Mouse (Mus musculus) T-helper 1 cell (primary cell): ENCODE measurements around the gene Exosc1.
"Not testable (repeated sequence)": the region's sequence is repeated elsewhere in the genome, so short reads cannot be mapped to it uniquely, and the experiment has no call there.

ENCODE experiments used
- in situ Hi-C: fragments of 300-600 bp; cut with MboI, MseI; formaldehyde crosslinking; loops from one replicate; pipeline ENCODE4 v1.15.1; 2025; ENCODE audit warnings: high pct_unique_total_duplicates

Gene Exosc1

DNA sequence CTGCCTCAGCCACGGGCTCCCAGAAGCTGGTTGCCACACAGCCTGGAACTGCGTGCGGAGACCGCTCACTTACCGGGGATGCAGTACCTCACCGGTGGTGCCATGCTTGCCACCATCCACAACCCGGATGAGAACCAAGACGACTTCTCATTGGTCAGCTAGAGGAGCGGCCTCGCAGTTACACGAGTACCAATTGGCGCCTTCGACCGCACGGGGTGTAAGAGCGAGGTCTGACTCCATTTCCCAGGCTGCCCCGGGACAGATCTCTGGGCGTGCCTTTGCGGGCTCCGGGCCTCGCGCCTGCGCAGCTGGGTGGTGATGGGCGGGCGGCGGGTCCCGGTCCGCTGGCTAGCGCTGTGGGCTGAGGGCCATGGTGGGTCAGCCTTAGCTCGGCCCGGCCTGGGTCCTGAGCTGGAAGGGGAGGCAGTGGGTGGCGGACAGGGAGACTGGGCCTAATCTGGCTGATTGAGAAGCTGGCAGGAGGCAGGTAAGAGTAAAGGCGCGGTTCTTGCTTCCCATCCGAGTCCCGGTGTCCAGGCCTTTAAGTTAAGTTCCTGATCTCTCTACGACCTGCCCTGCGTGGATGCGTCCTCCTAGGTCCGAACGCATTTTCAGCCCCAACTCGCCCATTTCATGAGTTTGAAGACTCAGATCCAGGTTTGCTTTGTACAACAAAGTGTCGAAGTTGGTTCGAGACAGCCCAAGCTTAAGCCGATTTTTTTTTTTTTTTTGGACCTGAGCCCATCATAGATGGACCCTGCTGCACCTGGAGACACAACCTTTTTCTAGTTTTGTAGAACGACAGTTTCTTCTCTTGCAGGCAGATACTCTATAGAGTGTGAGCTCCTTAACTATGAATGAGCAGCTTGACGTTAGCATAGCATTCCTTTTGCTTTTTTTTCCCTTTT, at the start of gene Exosc1, which contains the start of gene Zdhhc16:
Gene Exosc1, minus strand, starts transcription at position 245 of the 908 bp plus-strand sequence.
Gene Zdhhc16, plus strand, starts transcription at position 302 of the 908 bp plus-strand sequence.
- in situ Hi-C loops: no loop called here

DNA sequence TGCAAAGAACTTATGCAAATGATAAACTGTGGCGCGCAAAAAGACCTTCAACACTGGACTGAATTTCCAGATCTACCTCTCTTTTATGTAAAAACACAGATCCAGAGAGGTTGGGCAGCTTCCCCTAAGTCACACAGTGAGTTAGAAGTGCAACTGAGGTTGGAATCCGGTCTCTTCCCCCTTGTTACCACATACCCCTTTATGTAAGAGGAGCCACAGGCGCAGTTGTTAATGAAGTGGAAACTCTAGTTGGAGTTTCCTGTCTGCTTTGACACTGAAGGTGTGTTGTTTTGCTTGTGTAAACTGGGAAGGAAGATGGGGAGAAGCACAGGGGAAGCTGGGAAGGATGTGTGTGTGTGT, 49.5 kb upstream of the Exosc1 start:
- in situ Hi-C loops: no loop called here

DNA sequence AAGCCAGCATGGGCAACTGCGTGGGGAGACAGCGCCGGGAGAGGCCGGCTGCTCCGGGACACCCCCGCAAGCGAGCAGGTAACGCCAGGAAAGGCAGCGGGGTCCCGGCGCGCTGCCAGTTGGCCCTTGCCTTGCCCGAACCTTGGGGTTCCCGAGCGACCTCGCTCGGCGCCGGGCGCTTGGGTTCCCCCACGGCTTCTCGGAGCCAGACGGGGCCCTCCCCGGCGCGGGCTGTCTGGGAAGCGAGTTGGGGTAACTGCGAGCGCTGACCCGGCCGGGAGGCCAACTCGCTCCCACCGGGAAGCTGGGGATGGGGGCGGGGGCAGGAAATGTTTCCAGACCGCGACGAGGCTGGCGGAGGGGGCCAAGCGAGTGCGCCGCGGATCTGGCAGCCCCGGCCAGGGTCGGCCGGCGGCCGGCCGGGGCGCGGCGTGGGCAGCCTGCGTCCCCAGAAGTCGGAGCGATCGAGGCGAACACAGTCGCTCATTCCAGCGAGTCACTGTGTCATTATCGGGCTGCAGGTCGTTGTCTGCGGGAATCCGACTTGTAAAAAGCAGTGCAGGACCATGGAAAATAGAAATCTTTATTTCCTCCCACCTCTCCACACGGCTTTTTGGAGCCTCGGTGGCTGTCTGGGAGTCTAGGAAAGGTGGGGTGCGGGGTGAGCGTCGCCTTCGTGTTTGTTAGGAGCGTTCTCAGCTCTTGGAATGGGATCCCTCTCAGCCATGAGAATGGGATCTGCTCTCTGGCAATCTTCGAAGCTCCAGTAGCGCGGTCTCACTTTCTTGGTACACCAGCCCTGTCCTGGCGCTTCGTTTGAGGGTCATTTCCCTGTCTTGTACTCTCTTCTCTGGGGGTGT, 48.9 kb upstream of the Exosc1 start:
- in situ Hi-C loops: no loop called here

DNA sequence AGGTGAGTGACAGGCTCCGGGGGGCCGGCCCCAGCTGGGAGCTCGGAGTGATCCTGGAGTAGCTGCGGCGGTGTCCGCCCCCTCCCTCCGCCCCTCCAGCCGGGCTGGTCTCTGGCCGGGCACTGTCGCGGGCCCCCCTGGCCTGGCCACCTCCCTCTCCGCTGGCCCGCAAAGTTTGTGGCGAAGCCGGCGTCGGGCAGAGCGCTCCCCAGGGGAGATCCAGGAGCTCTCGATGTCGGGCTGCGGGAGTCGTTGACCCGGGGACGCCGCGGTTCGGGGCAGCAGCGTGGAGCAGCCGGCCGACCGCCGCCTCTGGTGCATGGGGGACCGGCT, 48.3 kb upstream of the Exosc1 start, which contains the start of gene Ubtd1:
Gene Ubtd1, plus strand, starts transcription at position 169 of the 333 bp plus-strand sequence.
- in situ Hi-C loops: no loop called here

DNA sequence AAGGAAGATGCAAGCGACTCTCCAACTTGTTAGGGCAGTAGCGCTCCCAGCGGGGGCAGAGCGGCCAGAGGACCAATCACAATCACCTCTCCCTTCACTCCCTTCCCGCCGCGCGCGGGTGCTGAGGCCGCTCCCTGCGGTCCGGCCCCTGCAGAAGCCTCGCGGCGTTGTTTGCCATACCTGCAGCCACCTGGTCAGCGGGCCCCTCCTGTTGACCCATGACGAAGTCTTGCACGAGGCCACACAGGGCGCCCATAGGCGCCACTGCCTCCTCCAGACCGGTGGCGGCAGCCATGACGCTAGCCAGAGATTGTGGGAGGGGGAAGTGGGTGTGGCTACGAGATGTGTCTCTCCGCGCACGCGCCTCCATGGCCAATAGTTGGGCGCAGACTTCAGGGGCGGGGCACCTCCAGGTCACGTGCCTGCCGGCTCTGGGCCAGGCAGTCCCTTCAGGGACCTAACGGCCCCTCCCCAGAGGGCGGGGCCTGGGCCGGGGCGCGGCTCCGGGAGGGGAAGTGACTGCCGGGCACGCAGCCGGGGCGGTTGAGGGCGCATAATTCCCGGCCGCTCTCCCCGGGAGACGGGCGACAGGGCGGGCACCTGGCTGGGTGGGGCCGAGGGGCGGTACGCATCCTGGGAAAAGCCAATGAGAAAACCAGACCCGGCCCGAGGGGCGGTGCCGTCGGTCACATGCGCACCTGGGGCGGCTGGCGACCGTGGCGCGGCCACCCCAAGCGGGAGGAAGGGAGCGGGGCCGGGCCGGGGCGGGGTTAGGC, 47.8 kb upstream of the Exosc1 start, which contains the start of gene Mms19:
Gene Mms19, minus strand, starts transcription at position 339 of the 776 bp plus-strand sequence.
- in situ Hi-C loops: no loop called here

DNA sequence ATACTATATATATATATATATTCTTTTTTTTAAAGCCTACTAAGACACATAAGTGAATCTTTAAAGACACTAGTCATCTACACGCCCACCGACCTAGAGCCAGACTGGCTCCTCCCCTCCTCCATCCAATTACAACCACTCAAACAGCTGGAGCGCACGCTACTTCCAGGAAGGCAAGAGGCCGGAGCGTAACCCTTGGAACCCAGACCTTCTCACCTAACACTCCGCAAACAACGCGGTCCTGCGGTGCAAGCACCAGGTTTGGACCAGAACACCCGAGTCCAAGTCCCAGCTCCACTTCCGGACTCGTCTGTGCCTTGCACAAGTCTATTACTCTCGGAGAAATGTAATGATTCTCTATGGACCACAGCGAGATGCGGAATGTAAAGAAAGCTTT, 47.2 kb upstream of the Exosc1 start:
- in situ Hi-C loops: no loop called here

DNA sequence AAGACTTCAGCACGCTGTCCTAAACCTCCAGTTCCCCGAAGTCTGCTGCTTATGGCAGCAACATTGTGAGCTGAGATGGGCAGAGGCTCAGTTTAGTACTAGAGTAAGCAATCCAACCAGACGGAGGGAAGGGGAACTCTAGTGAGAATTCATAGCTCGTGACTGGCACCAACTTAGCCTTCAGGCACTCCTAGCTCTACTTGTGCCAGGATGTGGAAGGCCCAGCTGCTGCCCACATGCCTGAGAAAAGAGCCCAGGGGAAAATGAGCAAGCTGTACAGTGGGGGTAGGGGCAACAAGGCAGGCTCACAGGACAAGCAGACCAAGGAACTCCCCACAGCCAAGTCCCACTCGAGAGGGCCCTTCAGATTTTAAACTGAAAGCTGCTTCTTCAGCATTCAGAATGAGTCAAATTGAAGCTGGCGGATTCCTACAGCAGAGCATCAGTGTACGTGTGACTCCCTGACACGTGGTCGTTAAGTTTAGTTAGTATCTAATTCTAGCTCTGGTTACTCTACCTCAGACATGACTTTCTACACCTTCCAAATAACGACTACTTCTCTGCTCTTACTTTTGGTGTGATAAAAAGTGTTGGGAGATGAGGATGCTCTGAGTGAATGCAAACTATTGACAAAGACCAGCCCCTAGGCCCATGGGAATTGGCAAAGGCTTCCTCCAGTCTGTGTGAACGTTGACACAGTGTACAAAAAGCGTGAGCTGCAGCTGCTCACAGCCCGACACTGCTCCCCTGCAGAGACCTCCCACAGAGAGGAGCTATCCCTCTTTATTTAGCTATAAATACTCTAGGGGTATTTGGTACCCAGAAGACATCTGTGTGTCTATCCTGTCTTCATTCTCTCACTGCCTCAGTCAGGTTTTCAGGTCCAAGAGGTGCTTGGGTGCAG, 40.9 kb upstream of the Exosc1 start:
- in situ Hi-C loops: no loop called here

DNA sequence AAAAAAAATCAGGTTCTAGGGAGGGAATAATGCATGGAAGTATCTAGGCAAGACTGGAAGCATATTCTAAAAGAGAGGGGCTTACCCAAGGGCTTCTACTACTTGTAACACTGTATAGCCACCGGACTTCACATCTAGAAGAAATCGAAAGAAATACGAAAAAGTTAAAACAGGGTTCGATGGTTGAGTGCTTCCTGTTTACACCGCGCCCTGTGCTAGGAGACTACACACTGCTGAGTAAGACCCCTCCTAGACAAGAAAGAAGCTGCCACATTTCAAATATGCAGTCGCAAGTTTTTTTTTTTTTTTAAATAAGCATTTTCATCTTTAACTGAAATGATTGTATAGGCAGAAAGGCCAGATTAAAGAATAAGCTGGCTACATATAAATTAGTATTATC, 36.4 kb upstream of the Exosc1 start:
- in situ Hi-C loops: no loop called here

DNA sequence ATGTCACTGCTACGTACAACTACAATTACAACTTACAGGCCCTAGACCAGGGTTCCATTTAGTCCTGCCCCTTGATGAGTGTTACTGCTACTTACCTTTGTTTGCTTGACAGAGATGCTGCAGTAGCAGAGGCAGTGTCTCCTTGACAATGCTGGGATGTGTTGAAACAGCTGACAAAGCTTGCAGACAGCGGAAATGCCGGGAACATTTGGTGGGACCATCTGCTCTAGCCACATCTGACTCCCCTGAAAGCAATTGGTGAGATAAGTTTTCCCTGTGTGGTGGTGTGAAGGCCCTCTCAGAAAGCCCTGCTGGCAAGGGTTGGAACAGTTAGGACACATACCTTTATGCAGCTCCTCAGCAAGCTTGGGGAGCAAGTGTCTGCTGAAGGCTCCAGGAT, 20.4 kb upstream of the Exosc1 start:
- in situ Hi-C loops: no loop called here

DNA sequence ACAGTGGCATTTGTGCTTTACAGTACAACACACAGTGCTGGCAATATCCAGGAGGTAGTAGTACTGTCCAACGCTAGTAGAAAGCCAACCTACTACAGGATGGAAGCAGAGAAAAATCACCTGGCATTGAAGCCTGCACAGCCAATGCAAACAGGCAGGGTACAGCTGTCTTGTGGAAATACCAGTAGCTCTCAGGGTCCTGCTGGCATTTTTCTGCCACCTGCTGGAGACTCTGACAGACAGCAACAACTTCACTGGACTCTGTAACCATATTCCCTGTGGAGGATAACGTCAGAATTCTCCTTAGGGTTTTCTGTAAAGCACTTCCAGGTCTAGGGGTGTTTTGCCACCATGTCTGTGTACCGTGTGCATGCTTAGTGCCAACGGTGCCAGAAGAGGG, 19.1 kb upstream of the Exosc1 start:
- in situ Hi-C loops: no loop called here

DNA sequence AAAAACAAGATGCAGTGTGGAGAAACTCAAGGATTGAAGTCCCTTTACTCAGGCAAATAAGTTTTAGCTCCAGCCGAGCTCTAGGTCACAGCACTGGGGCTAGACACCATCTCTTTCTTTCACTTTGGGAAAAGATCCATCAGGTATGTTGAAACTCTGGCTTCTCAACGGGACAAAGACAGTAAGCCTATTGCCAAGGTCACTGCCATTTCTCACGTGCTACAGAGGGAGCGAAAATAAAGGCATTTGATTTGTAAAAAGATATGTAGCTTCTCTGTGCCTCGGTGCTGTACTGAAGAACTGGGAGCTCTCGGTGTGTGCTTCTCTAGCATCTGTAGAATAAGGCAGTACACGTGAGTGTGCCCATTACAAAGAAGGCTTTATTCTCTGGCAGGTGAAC, 10.6 kb upstream of the Exosc1 start:
- in situ Hi-C loops: no loop called here

DNA sequence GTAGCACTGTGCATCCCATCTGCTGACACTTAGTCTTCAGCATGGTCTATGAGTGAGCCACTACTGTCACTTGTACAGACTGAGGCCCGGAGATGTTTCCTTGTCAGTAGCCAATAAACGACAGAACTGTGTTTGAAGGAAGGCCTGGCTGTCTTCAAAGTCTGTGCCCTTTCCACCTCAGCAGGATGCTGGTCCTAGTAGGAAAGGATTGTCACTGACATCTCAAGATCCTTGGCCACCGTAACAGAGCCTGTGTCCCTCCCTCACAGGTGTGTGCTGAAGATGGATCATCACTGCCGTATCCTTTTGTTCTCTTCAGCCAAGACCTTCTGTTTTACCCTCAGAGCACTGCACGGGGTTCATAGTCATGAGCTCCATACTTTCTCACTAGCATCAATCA, 5.3 kb upstream of the Exosc1 start:
- in situ Hi-C loops: loop anchor here (5.0 kb wide), 1 partner anchor 89 kb away; no protein-coding TSS in a partner anchor

DNA sequence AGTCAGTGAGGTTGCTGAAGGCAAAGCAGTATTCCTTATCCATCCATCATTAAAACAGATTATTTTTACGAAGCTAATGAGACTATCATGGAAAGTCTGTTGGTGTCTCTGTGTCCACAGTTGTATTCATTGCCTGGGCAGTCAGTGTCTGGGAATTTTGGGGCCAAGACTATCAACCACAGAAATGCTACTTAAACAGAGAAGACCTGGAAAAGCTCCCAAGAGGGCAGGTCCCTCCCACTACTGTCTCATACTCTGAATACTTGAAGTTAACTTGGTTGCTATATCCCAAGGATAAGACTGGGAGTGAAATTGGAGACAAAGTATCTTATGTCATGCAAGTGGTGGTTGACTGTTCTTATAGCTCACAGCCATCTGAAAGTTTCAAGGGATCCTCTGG, 2.7 kb upstream of the Exosc1 start:
- in situ Hi-C loops: loop anchor here (5.0 kb wide), 1 partner anchor 91 kb away; no protein-coding TSS in a partner anchor

DNA sequence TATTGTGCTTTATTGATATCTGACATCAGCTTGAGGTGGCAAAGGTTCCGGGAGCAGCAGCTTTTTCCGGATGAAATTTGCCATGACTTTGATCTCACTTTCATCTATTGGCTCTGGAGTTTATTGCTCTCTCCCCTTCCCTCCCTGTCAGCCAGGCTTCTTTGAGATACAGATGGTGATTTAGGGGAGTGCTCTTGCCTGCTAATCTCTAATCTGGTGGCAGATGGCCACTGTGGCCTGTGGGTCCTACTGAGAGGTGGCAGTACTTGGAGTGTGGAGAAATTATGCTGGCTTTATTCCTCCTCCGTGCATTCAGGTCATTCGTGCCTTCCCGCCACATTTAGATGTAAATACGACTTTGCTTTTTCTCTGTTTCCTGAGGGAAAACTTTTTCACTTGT, 901 bp upstream of the Exosc1 start:
- in situ Hi-C loops: no loop called here

DNA sequence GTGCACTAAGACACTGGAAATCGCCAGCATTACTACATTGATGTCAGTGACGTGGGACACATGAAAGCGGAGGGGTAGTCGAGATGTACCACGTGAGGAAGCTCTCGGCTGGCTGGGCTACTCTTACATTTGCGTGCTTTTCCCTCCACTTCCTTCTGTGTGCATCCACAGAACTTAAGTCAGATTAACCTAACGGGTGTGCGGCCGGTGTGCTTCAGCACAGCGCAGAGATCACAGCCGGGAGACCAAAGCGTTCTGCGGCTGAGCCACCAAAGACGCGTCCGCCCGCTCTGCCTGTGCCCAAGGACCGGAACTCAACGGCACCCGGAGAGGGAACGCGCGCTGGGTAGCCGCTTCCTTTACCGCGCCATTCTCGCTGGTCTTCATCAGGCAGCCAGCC, 537 bp downstream of the Exosc1 start:
- in situ Hi-C loops: no loop called here

DNA sequence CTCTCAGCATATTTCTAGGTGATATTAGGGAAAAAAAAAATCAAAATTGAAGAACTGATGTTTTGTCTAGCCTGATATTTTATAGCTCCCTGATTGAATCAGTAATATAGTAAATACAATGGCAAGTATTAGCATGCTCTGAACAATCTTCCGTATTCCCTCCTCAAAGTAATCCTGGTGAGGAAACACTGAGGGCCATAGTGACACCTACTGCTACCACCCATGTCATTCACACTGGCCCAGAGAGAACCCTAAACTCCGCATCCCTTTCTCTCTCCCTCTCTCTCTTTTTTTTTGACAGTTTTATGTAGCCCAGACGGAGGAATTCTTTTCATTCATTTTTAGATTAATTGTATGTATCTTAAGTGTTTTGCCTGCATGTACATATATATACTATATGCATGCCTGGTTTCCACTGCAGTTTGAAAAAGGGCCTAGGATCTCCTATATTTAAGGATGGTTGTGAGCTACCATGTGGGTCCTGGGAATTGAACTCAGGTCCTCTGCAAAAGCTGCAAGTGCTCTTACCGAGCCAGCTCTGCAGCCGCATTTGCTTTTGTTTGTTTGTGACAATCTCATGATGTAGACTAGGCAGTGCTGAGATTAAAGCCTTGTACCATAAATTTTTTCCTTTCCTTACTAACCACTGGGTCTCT, 12.7 kb downstream of the Exosc1 start:
- in situ Hi-C loops: no loop called here

DNA sequence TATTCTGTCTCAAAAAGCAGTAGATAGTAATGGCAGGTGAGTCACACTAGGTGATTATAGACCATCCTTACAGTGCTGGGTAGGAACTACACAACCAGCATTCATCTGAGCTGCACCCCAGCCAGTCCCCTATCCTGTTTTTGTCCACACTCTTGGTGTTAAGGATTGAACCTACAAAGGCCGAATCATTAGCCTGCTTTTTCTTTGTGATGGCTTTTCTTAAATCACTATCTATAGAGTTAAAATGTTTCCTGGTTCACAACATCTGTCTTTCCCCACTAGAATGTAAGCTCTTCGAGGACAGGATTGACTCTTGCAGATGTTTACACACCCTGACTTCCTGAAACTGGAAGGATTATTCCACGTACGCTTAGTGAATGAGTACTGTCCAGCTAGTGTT, 13.8 kb downstream of the Exosc1 start:
- in situ Hi-C loops: no loop called here

DNA sequence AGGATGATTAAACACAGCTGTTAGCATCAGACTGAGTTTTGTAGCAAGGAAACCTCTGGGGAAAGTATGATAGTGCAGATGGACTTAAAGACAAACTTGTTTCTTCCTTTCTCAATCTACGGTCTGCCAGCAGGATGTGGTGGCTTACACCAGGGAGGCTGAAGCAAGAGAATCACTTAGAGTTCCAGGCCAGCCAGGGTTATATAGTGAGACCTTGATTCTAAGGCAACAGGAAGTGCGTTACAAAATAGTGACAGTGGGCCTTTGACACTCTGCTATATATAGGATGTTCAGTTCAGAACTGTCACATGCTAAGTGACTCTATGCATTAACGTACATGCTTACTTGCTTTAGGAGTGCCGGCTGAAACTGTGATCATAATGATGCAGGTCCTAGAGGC, 16.4 kb downstream of the Exosc1 start:
- in situ Hi-C loops: no loop called here

DNA sequence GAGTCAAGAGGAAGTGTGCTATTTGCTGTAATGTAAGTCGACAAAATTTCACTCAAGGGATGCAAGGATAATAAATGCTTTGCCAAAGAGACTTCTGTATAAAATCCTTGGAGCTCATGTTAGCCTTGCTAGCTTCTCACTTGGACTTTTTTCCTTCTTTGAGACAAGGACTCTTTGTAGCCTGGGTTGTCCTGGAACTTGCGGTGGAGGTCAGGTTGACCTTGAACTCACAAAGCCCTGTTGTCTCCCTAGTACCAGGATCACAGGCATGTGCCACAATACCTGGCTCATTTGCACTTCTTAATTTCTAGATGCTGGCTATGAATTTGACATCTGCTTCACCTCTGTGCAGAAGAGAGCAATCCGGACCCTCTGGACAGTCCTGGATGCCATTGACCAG, 17.9 kb downstream of the Exosc1 start:
- in situ Hi-C loops: no loop called here

DNA sequence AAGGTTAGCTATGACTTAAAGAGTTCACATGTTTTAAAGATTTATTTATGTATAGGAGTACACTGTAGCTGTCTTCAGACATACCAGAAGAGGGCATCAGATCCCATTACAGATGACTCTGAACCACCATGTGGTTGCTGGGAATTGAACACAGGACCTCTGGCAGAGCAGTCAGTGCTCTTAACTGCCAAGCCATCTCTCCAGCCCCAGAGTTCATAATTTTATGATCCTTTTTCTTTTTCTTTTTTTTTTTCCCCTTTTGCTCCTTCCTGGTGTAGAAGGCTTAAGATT, 18.7 kb downstream of the Exosc1 start:
- in situ Hi-C loops: not testable (repeated sequence)
